Mouse (Mus musculus) cortical plate, adult 2 months (tissue): ENCODE measurements at regions not wholly inside any gene's neighbourhood (a gene's known extent, or its start where the extent isn't known, plus 50 kb on each side); places are given as distances from the start of the nearest gene placed in this dataset.

Source experiments
- CTCF ChIP-seq: fragments of 200-500 bp; IDR thresholded peaks from 2 replicates; pipeline ENCODE4 v1.5.1; 2011; ENCODE audit warnings: mild to moderate bottlenecking, control low read depth, low read length; ENCODE audit not compliant: insufficient read depth; ENCODE audit errors: extremely low read depth
- POLR2A ChIP-seq: fragments of 200-500 bp; IDR thresholded peaks from 2 replicates; pipeline ENCODE4 v1.6.1; 2011; ENCODE audit warnings: mild to moderate bottlenecking, low read length, control low read depth; ENCODE audit not compliant: insufficient read depth; ENCODE audit errors: extremely low read depth

GRCm38 (mm10) chr8:26852921-26853320 is 124.2 kb upstream of the Zfp703 start:
- no peak for TF ChIP-seq CTCF
- no peak for TF ChIP-seq POLR2A
